Mouse (Mus musculus) lung, adult 2 months (tissue): Measurements from ENCODE around the gene Rpl23a. TPM values are rescaled to one million over a fixed set of nuclear protein-coding genes. Genes with fewer than 3 reads are reported as not detected.
A peak's percentile ranks its signal among the peaks of the same experiment; 100 is the strongest.

Experiments
- DNase-seq: peaks from one replicate; pipeline ENCODE4 v3.0.0; 2022
- H3K4me1 ChIP-seq: fragments of 200-500 bp; 2 replicates; pipeline ENCODE4 v1.6.1; 2011; ENCODE audit warnings: low read length; ENCODE audit not compliant: control insufficient read depth, insufficient read depth
- H3K4me3 ChIP-seq: fragments of 200-500 bp; replicated peaks from 2 replicates; pipeline ENCODE3; 2011; ENCODE audit warnings: low read depth, mild to moderate bottlenecking, control low read depth, low read length; ENCODE audit errors: extremely low read depth
- CTCF ChIP-seq: fragments of 200-500 bp; IDR thresholded peaks from 2 replicates; pipeline ENCODE4 v1.5.1; 2011; ENCODE audit warnings: mild to moderate bottlenecking, low read length, control low read depth; ENCODE audit not compliant: insufficient read depth
- POLR2A ChIP-seq: fragments of 200-500 bp; IDR thresholded peaks from 2 replicates; pipeline ENCODE4 v1.6.1; 2011; ENCODE audit warnings: low read depth, mild to moderate bottlenecking, control low read depth, low read length, borderline replicate concordance; ENCODE audit errors: extremely low read depth
- WGBS: fragments of 180-500 bp; shearing (Covaris S2); methylation state at CpG from one replicate; pipeline ENCODE4 v1.1.7; 2018; 5-methylcytosine and 5-hydroxymethylcytosine counted together
- polyA plus RNA-seq: library from polyadenylated mRNA; depleted of rRNA; stranded (reverse); fragments of >200 nt; gene quantifications from 2 replicates; pipeline ENCODE4 v1.2.3, GENCODE M21; 2012

Rpl23a gene
- polyA plus RNA-seq, 1 experiment = 212 TPM

DNA sequence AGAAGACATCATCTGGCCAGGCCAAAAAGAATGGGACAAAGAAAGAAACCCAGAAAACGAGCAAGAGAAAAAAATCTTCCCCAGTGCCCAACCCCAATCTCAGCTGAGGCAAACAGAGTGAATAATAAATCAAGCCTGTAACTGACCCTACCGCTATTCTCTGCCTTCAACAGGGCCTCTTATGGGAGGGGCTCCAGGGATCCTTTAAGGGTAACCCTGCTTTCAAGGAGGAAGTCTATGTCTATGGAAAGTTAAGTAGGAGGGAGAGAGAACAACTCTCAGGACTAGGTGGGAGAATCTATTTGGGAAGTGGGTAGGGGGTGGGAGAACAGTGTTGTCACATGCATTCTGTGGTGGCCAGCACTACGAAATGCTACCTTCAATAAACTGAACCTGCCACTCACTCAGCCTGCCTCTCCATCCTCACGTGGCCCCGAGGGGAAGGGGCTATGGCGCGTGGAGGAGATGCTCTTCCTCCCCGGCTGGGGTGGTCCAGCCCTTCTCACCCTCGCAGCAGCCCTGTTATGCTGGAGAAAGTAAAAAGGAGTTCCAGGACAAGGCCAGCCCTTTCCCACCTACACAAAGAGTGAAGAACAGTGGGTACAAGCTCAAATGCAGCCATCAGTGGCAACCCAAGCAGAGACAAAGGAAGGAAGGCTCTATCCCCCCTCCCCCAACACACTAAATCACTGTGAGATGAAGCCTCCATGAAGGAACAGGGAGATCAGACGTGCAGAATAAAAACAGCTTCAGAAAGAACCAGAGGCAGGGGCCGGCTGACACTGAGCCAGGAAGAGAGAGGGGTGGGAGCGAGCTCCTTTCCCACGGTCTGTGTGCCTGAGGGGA, 22.2 kb upstream of the Rpl23a start:
- DNase-seq = no peak
- Histone ChIP-seq H3K4me3 (no peak overlapping the region), H3K4me1 (no peaks in the 10 kb centered on the region)
- TF ChIP-seq POLR2A (no peak), CTCF (no peak)
- WGBS = 77% methylated on average over 13 of the region's 13 CpGs

DNA sequence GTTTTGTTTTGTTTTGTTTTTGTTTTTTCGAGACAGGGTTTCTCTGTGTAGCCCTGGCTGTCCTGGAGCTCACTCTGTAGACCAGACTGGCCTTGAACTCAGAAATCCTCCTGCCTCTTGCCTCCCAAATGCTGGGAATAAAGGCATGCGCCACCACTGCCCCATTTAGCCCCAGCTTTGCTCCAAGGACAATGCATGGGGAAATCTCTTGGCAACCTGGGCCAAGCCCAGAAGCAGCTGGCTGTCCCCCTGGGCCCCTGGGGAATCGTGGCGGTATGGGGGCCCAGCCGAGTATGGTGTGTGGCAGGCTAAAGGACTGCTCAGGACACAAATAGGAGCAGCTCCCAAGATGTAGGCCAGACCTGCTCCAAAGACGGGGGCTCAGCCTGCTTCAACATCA, 20.9 kb upstream of the Rpl23a start:
- DNase-seq = no peak
- TF ChIP-seq CTCF = no peak
- Histone ChIP-seq H3K4me3 (no peak overlapping the region), H3K4me1 (no peaks in the 10 kb centered on the region)
- WGBS = 79% methylated on average over 6 of the region's 6 CpGs

DNA sequence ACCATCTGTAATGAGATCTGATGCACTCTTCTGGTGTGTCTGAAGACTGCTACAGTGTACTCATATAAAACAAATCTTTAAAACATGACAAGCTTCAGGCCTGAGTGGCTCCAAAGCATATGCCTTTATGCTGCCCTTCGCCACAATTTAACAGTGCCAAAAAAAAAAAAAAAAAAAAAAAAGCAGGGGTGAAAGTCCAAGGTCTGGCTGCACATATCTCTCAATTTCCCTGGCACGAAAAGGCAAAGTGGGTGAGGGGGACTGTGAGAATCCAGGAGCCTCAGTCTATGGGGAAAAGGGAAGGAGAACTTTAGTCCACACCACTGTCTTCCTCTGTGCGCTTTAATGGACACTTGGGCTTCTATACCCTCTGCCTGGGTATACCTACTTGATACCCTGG, 19.0 kb upstream of the Rpl23a start:
- 91% methylated on average over 3 of the region's 3 CpGs for WGBS
- TF ChIP-seq CTCF (no peak), POLR2A (no peak)
- H3K4me1 ChIP-seq = no peaks in the 10 kb centered on the region
- H3K4me3 ChIP-seq = no peak overlapping the region
- no peak for DNase-seq

DNA sequence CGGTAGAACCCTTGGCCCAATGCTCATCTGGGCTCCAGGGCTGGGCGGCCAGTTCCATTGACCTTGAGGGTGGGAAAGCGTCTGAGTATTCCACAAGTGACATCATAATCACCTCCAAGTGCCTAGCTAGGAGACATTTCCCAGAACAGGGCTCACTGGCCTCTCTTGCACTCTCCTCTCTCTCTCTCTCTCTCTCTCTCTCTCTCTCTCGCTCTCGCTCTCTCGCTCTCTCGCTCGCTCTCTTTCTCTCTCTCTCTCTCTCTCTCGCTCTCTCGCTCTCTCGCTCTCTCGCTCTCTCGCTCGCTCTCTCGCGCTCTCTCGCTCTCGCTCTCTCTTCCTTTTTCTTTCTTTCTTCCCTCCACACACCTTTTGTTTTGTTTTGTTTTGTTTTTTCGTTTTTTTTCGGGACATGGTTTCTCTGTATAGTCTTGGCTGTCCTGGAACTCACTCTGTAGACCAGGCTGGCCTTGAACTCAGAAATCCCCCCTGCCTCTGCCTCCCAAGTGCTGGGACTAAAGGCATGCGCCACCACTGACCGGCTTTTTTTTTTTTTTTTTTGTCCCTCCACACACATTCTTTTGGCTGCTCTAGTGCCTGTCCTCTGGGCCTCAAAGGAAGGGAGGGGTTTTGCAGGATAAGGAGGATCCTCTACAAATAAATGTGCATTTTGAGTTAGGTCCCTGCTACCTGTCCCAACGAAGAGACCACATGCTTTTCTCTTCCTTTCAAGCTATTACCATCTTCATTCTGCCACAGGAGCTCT, 11.9 kb upstream of the Rpl23a start:
- WGBS = 60% methylated on average over 23 of the region's 23 CpGs
- no peak for DNase-seq
- H3K4me1 ChIP-seq = no peaks in the 10 kb centered on the region
- peak overlapping the region; percentile 70 for H3K4me3 ChIP-seq
- TF ChIP-seq POLR2A (no peak), CTCF (no peak)

DNA sequence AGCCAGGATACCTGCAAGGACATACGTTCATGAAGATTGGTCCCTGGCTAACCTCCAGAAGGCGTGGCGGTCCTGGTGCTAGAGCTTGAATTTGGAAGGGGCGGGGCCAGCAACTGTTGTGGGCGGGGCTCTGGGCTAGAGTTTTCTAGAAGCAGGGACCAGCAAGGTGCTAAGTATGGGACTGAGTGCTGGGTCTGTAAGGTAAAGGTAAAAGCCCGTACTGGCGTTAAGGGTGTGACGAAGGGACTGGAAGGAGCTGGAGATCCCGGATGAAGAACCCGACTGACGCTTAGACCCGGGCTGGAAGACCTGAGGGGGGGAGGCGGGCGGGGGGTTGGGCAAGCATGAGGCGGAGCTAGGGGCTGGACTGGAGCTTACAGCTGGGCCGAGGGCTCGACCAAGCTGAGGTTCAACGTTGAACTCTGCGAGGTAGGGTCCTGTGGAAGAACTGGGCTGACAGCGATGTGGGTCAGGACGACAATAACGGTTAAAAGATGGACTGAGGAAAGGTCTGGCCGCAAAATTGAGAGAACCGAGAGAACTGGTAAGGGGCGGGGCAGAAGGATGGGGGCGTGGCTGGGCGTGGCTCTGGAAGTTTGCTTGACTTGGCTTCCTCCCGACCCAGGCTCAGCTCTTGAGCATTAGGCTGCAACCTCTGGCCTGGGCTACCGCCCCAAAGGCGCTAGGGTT, 11.2 kb upstream of the Rpl23a start:
- WGBS = 3% methylated on average over 30 of the region's 30 CpGs
- TF ChIP-seq CTCF (no peak), POLR2A (peak; percentile 63; the same call in 1 of the 2 replicates)
- peak; percentile 86 for DNase-seq
- no peaks in the 10 kb centered on the region for H3K4me1 ChIP-seq
- H3K4me3 ChIP-seq = peak overlapping the region; percentile 70

DNA sequence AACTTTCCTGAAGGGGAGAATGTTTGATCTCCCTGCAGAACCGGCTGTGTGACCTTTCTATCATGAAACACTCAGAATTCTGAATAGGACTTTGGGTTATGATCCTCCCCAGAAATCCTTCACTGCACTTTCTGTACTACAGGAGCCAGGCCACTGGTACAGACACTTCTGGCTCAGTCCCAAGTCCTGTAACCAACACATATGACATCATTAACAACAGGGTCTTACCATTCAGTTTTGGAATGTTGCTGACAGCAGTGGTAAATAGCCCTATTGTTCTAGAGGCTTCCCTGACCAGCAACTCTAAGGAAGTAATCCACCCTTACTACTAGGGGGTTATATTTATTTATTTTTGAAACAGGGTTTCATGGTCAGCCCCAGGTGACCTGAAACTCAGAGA, 9.7 kb upstream of the Rpl23a start, which contains the start of gene Proca1:
Gene Proca1 (plus strand): TSS at position 280 of the 400 bp plus-strand sequence.
- no peaks in the 10 kb centered on the region for H3K4me1 ChIP-seq
- peak within 1 kb of the TSS; percentile 70 for H3K4me3 ChIP-seq
- DNase-seq = no peak
- no peak for TF ChIP-seq POLR2A
- no peak for TF ChIP-seq CTCF
- WGBS = 34% methylated on average over 1 of the region's 1 CpGs

DNA sequence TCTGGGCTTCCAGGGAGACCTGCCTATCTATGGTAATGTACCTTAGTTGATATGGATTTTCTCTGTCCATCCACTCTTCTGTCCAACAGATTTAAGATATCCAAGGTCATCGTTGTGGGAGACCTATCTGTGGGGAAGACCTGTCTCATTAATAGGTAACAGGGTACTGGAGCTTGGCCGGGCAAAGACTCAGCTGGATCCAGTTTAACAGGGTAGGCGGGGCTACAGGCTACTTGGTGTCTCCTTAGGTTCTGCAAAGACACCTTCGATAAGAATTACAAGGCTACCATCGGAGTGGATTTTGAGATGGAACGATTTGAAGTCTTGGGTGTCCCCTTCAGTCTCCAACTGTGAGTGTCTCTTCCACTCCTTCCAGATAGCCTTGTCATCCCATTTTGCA, 6.7 kb upstream of the Rpl23a start:
- H3K4me3 ChIP-seq = no peak overlapping the region
- no peak for DNase-seq
- no peaks in the 10 kb centered on the region for H3K4me1 ChIP-seq
- no peak for TF ChIP-seq POLR2A
- WGBS = 58% methylated on average over 6 of the region's 6 CpGs

DNA sequence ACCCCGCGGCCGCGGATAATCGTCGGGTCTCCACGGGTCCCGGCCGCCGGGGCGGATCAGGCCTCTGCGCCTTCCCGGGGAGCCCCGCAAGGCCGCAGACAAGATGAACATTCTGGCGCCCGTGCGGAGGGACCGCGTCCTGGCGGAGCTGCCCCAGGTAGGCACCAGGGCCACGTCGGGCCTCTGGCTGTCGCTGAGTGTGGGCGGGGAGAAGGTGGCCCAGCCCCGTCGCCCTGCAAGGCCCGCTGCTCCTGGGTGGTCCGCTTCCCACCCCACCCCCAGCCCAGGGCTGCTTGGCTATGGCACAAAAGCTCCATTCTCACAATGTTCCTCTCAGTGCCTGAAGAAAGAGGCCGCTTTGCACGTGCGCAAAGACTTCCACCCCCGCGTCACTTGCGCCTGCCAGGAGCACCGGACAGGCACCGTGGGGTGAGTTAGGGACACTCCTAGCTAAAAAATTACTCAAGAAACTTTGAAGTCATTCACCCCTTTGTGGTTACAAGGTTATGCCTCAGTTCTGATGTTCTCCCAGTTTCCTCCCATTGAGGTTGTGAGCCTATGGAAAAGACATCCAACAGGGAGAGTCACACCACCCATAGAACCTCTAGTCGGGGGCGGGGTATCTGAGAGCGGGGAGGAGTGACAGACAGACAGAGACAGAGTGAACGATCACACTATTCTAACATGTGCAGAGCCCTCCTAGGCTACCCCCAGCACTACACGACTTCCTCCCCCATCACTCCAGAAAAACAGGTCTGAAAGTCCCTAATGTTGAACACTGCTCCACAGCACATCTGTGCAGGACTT, 6.1 kb upstream of the Rpl23a start:
- DNase-seq = peak; percentile 65
- TF ChIP-seq CTCF = no peak
- peak; percentile 45; the same call in 1 of the 2 replicates for TF ChIP-seq POLR2A
- H3K4me1 ChIP-seq = no peaks in the 10 kb centered on the region
- peak overlapping the region; percentile 60 for H3K4me3 ChIP-seq
- 2% methylated on average over 42 of the region's 42 CpGs for WGBS
